Mouse (Mus musculus): ENCODE results near the gene Acaa1b. TPM values are rescaled to one million over a fixed set of nuclear protein-coding genes. Genes with fewer than 3 reads are reported as not detected.

Acaa1b gene
- total RNA-seq, 2 experiments from 2014 or later: 1.4 to 3.4 TPM

Other genes with a start within 250 kb of the Acaa1b start
- 10 to 100 TPM; 11.2 to 11.3 TPM for gene Ctdspl, start 230.6 kb downstream of the Acaa1b start, total RNA-seq (2021)
- under 1 TPM; 0.41 to 0.69 TPM for gene Vill, start 104.3 kb downstream of the Acaa1b start, total RNA-seq (2021)
- gene Plcd1, start 63.6 kb downstream of the Acaa1b start, total RNA-seq (2021): 10 to 100 TPM; 18.2 to 20.3 TPM
- under 1 TPM; 0.14 to 0.31 TPM for gene Dlec1, start 54.6 kb downstream of the Acaa1b start, total RNA-seq (2021)
- gene Gm47289, start 2.1 kb upstream of the Acaa1b start, total RNA-seq (2021): not detected
- not detected for gene Slc22a13, start 52.0 kb upstream of the Acaa1b start, total RNA-seq (2021)
- gene Oxsr1, start 165.3 kb upstream of the Acaa1b start, total RNA-seq (2021): 10 to 100 TPM; 49.3 to 49.5 TPM
- 10 to 100 TPM; 80.3 to 85.7 TPM for gene Acaa1a, start 182.6 kb upstream of the Acaa1b start, total RNA-seq (2021)
- gene Myd88, start 184.3 kb upstream of the Acaa1b start, total RNA-seq (2021): 10 to 100 TPM; 14.8 to 15.5 TPM
- under 1 TPM; 0.22 TPM for gene Xylb, start 200.3 kb upstream of the Acaa1b start, total RNA-seq (2021)
- under 1 TPM in 1 of 2 experiments, not detected in 1; 0.19 TPM for gene Slc22a14, start 208.5 kb upstream of the Acaa1b start, total RNA-seq (2021)
- gene Acvr2b, start 245.0 kb upstream of the Acaa1b start, total RNA-seq (2021): 1 to 10 TPM; 5.7 to 7.6 TPM